Mouse (Mus musculus): ENCODE results near the gene Hipk3.

The Hipk3 gene

DNA sequence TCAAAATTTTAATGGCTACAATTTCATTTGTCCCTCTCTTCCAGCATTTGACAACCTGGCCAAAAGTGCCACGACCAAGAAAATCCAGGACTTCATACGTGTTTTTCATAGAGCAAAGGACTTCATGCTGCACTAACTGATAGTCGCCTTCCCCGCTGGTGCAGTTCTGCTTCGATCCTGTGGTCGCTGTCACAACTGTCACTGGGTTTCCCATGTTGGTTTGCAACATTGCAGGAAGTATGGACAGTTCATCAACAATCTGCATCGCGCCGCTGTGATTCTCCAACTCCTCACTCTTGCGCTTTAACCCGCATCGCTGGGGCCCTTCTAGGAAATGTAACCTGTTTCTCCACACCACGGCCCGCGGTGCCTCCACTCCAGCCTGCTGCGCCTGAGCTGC lies 23.1 kb downstream of the Hipk3 start:
- DNase-seq (ENCODE audit: low read depth) = no peak

DNA sequence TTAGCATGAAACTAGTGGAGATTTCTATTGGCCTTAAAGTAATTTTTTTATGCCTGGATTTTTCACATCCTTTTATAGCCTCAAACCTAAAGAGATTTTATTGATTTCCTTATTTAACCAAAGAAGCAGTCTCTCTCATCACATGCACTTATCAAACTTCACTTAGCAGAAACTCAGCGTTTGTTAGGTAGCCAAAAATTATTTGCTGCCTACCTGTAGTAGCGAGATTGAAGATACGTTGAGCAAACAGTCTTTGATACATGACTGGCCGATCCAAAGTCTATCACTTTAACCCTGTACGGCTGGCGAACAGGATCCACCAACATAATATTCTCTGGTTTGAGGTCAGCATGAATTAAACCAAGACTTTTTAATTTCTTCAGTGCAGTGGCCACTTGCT lies 23.7 kb downstream of the Hipk3 start:
- no peak for DNase-seq (ENCODE audit: low read depth)

DNA sequence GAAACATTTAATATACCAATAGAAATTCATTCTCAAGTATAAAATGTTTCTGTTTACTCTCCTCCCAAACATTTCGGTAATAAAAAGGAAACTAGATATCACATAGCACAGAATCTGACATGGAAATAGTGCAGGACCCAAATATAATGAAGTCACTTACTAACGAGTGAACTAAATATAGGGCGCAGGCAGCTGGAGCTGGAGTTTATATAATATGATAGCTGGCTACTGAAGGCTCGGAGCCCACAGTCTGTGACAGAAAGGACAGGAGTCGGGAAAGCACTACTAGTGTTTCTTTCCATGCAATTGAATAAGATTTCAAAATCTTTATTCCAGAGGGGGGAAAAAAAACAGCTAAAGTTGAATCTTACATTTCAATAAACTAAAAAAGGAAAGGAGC lies 25.8 kb downstream of the Hipk3 start:
- no peak for DNase-seq (ENCODE audit: low read depth)

DNA sequence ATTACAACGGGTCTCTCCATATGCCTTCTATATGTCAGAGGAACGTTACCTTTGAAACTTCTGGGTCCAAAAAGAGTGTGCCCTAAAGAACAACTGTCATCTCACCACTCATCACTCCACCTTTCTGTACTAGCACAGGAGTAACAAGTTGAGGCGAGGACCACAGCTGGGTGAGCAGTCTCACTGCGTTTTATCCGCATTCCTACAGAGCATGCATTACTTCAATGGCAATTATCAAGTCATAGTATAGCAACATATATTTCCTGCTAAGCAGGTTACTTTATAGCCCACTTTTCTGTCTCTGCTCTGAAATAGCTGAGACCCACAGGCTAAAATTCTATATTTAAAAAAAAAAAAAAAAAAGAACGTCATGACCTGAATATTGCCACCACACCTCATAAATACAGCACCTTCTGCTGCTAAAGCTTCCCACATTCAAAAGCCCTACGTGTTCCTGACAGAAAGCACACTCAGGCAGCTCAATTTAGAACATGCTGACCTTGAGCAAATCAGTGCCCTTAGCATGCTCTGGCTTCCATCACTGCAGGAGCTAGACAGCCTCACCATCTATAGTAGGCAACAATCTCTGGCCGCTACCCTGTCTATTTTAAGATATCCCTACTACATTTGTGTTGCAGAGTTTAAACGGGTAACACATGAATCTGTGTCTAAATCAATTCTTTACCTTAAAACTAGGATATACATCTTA lies 27.2 kb downstream of the Hipk3 start:
- no peak for DNase-seq (ENCODE audit: low read depth)

DNA sequence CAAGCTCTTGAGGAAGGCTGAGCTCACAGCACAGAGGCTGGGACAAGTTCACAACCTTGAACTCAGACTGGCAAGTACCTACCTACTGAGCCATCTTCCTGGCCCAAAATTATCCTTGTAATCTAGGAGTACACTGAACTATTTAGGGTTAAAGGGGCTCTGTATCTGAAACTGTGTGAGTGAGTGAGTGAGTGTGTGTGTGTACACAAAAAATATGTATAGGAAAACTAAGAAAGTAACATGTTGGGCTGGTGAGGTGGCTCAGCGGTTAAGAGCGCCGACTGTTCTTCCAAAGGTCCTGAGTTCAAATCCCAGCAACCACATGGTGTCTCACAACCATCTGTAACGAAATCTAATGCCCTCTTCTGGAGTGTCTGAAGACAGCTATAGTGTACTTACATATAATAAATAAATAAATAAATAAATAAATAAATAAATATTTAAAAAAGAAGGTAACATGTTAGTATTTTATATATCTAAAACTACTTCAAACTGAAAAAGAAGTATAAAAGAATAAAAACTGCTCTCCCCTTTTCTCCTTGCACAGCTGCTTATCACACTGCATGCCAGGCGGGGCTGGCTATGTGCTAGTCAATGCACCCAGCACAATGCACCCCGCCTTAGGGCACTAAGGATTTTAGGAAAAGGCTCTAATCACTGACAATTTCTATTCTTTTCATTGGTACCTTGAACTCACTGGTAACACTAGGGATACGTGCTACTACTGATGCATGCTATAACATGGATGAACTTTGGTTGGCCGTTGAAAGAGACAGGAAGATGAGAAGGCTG lies 28.4 kb downstream of the Hipk3 start:
- no peak for DNase-seq (ENCODE audit: low read depth)

DNA sequence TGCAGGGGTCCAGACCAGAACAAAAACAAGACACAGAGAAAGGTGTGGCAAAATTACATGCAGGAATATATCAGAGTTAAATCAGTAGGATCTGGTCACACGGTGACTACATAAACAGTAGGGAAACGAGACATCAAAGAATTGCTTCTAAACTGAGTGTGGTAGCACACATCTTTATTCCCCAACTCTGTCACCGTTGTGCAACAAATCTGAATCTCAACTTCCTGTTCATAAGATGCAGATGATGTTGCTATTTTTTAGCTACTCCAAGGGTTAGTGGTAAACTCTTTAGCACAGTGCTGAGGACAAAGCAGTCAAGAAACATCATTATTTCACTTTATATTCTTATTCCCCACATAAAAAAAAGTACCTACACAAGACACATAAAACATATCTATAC lies 34.2 kb downstream of the Hipk3 start:
- no peak for DNase-seq (ENCODE audit: low read depth)

DNA sequence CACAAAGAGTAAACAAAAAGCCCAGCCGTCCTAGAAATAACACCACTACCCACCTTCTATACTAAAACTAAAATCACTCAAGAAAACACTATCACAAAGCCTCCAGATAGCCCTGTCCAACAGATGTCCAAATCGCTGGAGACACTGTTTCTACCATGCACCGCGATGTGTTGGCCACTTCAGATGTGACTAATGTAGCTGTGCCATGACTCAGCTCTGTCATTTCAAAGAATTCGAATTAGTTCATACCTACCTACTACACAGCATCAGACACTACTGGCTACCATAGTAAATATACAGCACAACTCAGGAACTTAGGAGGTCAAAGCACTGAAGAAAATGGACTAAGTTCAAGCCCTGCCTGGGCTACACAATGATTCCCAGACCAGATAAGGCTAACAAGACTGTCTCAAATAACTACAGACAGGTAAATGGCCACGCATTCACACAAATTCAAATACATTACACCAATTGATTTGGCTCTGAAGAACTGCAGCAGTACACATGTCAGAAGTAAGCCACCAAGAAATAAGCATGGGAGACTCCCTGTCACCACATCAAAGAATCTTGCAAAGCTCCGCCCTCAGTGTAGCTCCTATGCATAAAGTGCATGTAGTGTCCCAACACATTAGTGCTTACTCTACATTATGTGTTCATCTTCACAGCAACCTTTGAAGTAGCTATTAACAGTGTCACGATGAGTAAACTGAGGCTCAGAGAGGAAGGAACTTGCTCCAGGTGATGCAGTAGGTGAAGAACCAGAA lies 35.5 kb downstream of the Hipk3 start:
- no peak for DNase-seq (ENCODE audit: low read depth)

DNA sequence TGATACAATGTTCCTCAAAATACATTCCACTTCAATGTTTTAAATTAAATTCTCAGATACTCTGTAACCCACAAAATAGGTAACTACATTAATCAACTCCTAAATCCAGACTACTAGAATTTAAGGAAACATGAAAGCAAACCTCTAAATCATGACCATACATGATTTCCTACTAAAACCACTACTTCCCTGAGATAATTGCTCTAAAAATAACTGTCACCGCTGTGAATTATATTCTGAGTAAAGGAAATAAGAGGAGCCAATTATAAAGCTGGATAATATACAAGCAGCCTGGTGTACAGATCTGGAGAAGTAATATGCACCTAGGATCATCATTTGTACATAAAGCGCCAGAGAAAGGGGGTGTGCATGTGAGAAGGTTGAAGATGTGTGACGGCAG lies 37.1 kb downstream of the Hipk3 start:
- DNase-seq (ENCODE audit: low read depth) = no peak

DNA sequence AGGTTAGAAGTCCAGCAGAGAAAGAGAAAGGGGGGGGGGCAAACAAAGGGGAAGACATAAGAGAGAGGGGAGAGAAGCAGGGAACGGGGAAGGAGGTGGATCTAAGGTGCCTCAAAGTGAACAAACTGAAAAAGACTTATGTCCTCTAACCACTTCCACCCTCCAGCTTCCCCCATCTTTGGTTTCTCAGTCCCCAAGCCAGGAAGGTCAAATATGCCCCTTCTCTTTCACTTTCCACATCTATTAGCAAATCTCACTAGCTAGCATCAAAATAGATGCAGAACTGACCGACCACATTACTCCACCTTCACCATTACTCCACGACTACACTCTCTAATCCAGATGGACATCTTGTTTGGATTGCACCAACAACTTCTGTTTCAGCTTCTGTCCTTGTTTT lies 43.6 kb downstream of the Hipk3 start:
- no peak for DNase-seq (ENCODE audit: low read depth)

DNA sequence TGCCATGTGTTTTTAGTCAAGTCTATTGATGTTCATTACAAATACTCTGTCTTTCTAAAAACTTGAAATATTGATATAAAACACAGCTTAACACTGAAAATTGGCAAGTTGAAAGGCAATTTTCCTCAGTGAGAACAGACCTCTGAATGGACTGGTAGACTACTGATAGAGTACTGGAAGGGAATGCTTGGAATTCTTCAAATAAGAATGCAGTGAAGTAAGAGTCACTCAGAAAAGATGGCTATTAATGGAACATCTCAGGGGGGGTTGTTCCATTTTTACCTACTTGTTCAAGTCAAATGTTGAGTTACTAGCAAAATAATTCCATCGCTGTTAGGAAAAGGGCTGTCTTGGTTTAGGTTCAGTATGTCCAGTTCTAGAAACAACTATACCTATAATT lies 45.1 kb downstream of the Hipk3 start:
- DNase-seq (ENCODE audit: low read depth) = no peak

DNA sequence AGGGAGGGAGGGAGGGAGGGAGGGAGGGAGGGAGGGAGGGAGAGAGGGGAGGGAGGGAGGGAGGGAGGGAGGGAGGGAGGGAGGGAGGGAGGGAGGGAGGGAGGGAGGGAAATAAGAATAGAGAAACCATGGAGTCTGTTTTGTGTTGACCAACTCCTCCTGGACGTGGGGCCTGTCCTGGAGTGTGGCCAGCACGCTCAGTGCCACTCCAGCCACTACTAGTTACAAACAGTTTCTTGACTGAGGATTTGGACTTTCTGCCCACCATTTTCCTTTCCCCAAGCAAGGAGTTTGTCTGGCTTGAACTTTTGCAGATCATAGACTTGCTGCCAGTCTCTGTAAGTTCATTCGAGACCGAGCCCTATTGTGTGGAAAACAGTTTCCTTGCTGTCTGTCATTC lies 46.0 kb downstream of the Hipk3 start:
- DNase-seq (ENCODE audit: low read depth) = no peak

DNA sequence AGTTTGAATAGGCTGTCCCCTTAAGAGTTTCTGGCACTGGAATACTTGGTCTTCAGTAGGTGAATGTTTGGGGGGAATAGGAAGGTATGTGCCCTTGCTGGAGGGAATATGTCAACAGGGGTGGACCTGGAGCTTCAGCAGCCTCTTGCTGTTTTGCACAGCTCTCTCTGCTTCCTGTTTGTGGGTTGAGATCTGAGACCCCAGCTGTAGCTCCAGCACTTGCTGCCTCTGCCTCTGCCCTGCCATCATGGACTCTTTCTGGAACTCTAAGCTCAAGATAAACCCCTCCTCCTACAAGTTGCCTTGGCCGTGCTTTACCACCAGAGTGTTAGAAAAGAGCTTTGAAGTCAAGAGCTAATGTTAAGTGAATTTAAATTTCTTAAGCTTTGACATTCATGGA lies 48.2 kb downstream of the Hipk3 start:
- DNase-seq (ENCODE audit: low read depth) = no peak

DNA sequence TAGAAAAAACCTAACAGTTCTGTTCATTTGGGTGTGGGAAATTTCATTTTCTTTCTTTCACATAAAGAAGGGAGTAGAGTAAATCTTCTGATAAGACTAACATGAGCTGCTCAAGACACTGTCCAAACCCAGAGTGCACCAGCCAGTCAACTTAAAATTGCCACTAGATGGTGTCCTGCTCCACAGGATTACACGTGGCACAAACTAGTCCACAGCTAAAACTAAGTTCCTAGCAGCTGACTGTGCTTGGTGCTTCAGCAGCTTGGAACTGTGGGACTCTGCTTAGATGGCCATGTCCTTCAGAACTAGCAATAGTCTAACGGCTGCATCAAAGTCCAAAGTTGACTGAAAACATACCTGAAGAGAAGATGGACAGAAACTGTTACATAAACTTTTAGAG lies 49.5 kb downstream of the Hipk3 start:
- DNase-seq (ENCODE audit: low read depth) = peak; percentile 44

DNA sequence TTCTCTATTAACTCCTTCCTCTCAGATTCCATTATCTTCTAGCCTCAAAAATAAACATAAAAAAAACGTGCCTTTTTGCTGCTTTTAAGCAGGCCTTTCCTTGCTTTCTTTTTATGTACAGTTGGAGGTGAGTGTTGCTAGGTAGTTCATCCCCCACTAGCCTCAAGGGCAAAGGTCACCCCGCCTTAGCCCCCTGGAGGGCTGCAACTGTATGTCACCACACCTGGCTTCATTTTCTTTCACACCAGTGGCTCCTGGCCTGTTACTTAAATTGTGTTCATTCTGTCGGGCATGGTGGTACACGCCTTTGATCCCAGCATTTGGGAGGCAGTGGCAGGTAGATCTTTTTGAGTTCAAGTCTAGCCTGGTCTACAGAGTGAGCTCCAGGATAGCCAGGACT lies 51.9 kb downstream of the Hipk3 start:
- DNase-seq (ENCODE audit: low read depth) = no peak

DNA sequence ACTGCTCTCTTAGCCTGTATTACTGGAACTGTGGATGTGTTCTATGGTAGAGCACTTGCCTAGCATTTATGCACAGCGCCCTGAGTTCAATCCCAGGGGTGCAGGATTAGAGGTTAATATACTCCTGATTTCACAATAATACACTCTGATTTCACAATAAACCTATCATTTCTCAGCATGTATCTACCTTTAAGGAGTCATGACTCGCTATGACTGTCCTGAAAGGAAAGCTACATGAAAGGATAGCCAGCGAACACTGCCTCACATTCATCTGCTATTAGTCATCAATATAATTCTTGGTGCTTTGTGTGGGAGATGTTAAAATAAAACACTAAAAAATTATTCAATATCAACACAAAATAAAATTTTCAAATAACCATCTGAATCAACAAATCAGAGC lies 58.0 kb downstream of the Hipk3 start:
- DNase-seq (ENCODE audit: low read depth) = no peak

DNA sequence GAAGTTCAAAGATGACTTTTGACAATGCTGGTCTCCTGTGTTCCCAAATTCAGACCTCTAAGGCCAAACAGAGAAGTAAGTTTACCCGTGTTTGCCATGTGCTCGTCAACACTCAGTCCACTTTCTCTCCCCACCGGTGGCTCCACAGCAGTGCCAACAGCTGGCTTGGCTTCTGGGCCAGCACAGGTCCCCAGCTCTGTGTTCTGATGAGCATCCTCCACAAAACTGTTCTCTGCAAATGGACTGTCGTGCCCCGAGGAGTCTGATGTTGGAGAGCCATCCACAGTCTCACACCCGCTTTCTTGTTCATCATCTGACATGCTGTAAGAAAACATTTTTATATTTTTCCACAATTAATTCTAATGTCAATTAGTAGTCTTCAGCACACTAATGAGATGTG lies 63.2 kb downstream of the Hipk3 start:
- DNase-seq (ENCODE audit: low read depth) = no peak

DNA sequence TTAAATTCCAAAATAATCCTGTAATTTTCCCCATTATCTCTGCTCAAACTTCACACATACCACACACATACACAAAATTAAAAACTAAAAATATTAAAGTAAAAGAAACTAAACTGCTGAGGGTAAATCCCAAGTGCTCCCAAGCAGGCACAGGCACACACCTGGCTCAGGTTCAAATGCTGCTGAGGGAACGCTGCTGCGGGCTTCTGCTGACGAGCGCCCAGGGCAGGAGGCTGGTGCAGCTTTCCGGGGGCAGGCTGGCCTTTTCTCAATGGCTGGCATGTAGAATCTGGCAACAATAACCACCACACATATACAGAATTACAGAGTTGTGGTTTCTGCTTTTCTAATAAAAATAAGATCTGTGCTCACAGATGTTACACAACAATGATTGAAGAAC lies 63.7 kb downstream of the Hipk3 start:
- DNase-seq (ENCODE audit: low read depth) = no peak

DNA sequence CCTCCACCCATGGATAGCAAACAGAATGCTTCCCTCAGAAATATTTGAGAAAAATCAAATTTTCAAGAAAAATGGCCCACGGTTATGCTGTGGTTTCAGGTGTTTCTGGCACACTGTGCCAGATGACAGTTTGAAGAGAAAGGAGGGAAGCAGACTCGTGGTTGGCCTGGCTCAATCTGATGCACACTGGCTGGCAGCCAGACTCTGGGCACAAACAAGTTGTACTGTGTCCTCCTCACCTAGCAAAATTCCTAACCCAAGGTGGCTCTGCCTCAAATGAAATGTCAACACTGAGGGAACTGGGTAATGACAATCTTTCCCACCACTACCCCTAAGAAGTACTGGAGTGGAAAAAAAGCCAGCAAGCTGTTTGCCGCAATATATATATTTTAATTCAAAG lies 68.1 kb downstream of the Hipk3 start:
- DNase-seq (ENCODE audit: low read depth) = no peak

DNA sequence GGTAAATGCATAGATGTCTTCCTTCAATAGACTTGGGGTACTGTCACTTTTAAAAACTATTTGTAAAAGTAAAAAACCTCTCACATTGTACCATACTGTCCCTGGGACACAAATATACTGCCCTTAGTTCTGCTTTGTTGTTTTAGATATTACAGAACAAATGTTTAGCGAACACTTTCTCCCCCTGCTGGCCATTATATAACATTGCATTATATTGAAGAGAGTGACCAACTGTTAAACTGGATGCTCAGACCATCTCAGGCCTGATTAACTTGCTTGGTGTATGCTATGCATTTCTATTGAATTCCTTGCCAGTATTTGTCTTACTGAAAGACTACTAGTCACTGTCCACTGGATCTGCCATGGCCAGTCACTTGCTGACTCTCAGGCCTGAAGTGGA lies 72.0 kb downstream of the Hipk3 start:
- peak; percentile 39 for DNase-seq (ENCODE audit: low read depth)

DNA sequence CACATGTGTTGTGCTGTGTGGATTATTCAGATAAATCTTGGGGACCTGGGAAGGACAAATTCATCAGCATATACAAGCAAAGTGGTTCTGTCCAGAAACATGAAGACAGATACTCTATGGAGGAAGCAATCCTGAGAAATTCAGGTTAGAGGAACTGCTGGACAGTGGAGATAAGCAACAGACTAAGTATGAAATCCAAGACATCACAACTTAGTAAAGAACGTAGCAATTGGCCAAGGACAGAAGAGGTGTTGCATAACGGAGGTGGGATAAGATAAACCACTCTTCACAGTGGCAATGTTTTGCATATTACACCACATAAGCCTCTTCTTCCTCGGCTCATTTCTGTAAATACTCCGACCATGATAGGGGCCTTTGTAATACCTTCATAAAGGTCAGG lies 73.4 kb downstream of the Hipk3 start:
- no peak for DNase-seq (ENCODE audit: low read depth)

DNA sequence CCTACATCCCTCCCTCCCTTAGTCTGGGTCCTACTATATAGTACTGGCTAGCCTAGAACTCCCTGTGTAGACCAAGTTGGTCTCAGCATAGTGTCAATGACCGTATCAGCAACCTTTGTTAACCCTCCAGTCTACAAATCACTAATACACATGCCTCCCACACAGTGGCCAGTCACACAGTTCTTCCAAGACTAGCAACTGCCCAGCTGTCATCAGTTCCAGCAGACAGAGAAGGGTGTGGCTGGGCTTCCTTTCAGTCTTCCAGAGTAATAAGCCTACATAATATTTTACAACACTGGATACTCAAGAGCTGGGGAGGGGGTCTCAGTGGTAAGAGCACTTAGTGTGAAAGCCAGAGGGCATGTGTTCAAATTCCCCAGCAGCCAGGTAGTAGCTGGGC lies 74.2 kb downstream of the Hipk3 start:
- DNase-seq (ENCODE audit: low read depth) = no peak

DNA sequence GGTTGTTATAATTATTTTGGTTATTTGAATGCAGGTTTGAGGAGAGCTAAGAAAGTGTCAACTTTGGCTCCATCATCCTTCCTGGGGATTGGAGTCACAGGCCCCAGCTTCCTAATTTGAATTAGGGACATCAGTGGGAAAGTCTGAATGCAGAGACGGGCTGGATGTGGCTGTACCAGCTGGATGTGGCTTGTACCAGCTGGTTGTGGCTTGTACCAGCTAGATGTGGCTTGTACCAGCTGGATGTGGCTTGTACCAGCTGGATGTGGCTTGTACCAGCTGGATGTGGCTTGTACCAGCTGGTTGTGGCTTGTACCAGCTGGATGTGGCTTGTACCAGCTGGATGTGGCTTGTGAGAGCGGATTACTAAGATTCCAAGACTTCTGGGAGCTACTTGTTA lies 74.8 kb downstream of the Hipk3 start:
- DNase-seq (ENCODE audit: low read depth) = no peak

DNA sequence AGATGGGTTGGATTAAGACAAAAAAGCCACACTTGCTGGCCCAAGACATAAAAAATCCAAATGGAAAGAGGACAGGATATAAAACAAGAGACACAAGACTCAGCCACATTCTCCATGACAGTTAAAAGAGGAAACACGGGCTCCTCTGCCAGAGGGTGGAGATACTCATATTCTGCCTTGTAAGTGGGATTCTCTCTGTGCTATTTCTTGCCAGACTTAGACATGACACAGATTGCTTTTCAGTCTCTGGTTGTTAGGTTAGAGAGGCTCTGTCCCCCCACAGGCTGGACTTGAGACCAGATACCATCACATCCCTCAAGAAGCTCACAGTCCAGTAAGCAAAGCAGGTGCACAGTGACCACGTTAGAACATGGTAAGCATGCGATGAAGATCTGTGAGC lies 81.2 kb downstream of the Hipk3 start:
- no peak for DNase-seq (ENCODE audit: low read depth)
